Mouse (Mus musculus) retina, postnatal 1 day (tissue): ENCODE results near the gene Elp6.

Experiments
- DNase-seq: peaks from one replicate; pipeline ENCODE4 v3.0.0-alpha.2; 2012

The Elp6 gene

GRCm38 (mm10) chr9:110304969-110305651 lies at the start of gene Elp6:
TSS of gene Elp6 (plus strand) at chr9:110305173.
- peak; percentile 96 for DNase-seq

GRCm38 (mm10) chr9:110255407-110256019 lies 49.5 kb upstream of the Elp6 start:
- peak; percentile 96 for DNase-seq

- peak; percentile 68 for DNase-seq
These were observed 46.3 kb upstream of the Elp6 start for GRCm38 (mm10) chr9:110258646-110259045.

DNA sequence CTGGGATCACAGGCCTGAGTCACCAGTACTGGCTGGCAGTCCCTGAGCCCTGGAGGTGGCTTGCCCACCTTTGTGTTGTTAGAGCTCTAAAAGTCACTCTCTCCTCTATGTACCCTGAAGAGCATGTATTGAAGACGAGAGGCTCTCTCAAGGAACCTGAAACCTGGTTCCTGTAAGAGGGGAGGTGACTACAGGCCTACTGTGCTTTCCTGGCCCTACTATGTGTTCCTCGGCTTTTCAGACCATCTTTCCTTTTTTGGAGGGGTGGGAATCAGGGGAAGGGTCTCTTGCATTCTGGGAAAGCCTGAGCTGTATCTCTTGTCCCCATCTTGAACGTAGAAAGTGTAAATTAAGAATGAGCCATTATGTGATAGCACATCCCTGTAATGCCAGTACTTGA lies 45.9 kb upstream of the Elp6 start:
- DNase-seq: no peak

DNA sequence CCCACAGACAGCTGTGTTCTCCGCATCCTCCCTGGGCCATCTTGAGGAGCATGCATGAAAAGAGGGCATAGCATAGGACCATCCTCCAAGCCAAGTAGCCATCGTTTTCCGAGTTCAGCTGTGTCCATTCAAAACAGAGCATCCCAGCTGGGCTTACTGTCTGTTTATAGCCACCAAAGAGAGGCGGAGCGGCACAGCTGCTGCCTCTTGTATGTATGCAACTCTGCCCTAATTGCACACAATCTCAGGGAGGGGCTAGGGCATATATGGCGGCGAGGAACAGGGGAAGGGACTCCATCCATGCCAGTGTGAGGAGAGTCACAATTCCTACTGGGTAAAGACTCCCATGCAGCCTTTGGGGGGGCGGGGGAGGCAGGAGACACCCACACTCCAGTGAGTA lies 41.8 kb upstream of the Elp6 start:
- DNase-seq: peak; percentile 57

DNA sequence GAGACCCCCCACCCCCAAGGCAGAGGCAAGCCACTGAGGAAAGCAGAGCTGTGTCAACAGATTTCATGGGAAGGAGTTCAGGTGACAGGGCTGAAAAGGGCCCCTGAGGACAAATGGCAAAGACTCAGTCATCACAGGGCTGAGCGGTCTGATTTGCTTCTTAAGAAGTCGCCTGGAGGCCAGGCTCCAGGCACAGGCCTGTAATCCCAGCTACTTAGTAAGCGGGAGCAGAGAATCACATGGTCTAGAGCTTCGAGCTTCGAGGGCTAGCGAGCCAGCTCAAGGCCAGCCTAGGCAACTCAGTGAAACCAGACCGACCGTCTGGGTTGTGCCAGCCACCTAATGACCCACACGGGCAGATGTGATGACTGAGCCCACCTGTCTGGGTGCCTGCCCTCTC lies 40.0 kb upstream of the Elp6 start:
- peak; percentile 61 for DNase-seq

DNA sequence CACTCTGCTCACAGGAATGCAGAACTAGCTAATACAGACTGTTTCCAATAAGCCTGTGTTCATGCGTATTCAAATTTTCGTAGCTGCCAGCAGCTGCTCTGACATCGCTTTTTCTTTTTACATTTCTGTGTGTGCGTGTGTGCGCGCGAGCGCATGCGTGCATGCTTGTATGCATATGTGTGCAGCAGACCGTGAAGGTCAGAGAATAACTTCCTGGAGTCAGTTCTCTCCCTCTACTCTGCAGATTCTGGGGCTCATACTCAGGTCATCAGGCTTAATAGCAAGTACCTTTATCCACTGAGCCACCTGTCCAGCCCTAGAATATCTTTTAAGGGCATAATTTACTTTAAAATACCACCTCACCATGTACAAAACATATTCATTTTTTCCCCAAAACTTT lies 36.6 kb upstream of the Elp6 start:
- DNase-seq: no peak

DNA sequence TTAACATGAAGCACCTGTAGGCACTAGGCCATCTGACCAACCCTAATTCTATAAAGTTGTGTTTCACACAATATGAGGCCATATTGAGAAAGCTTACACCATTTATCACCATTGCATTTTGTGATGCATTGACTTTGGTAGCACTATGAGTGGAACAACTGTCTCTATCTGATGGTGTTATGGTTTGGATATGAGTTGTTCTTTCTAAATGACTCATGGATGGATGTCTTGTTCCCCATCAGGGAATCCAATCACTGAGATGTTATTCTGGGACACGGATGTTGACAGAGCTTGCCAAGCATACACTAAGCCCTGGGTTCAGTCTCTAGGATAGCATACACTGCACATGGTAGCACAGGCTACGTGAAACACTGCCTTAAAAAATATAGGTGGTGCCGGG lies 32.6 kb upstream of the Elp6 start:
- no peak for DNase-seq

DNA sequence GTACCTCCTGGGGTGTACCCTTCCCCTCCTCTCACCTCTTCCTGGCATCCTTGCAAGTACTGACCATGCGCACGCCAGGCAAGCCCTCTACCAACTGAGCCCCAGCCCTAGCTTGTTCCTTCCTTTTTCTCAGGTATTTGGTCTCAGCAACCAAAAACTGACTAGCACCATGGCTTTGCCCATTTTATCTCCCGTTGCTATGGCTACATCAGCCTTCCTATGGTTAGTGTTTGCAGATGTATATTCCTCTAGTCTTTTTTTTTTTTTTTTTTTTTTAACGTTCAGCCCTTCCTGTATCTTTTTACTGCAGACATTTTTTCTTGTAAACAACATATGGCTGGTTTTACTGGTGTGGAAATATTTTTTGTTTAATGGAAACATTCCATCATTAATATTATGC lies 31.5 kb upstream of the Elp6 start:
- no peak for DNase-seq

DNA sequence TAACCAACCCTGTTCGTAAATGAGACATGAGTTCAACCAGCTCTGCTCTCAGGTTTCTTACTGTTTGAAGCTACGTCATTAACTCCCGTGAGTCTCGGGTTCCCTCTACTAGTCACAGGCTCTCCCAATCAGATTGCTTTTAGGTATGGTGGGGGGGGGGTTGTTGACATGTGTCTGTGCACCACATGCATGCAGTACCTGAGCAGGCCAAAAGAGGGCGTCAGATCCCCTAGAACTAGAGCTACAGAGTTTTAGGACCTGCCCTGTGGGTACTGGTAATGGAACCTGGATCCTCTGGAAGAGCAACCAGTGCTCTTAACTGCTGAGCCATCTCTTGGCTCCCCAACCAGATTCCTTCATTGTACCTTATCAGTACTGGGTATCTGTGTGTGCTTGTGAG lies 29.1 kb upstream of the Elp6 start:
- DNase-seq: no peak

- DNase-seq: peak; percentile 73
These were observed 27.5 kb upstream of the Elp6 start for GRCm38 (mm10) chr9:110277431-110277881.

DNA sequence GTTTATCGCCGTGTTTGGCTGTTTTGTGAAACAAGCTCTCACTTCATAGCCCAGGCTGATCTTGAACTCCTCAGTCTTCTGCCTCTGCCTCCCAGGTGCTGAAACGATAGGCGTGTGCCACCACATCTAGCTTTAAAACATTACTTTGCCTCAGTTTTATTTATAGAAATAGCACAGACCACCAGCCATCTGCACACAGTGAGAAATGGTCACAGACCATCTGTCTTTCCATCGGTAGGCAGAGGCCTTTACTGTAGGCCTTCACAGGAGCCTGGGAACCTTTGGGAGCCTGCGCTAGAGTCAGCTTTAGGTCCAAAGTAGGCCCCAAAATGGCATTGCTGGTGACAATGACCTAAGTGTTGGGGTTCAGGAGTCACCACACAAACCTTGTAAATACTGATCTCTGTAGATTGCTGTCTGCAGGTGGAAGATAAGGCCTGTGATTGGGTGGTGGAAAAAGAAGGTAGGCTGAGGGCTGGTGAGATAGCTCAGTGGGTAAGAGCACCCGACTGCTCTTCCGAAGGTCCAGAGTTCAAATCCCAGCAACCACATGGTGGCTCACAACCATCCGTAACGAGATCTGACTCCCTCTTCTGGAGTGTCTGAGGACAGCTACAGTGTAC lies 20.8 kb upstream of the Elp6 start:
- DNase-seq: no peak

- peak; percentile 75 for DNase-seq
These were observed 17.6 kb upstream of the Elp6 start for GRCm38 (mm10) chr9:110287321-110287924.

DNA sequence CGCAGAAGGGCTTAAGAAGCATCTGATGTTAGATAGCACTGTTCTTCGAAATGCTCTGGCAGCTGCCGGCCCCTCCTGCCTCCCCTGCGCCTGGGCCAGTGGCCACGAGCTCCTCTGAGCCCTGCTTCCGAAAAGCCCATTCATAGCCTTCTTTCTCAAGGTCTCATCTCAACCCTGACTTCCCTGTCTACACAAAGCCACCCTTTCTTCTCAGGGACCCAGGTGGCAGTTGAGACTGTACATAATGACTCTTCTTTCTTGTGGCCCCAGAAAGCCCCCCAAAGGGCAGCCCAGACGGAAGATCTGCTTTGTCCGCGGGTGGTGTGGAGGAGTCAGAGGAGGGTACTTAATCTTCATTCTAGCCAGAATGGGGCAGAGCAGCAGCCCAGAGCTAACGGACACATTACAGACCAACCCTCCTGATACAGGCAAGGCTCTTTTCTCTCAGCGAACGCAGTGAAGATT lies 11.7 kb upstream of the Elp6 start:
- peak; percentile 64 for DNase-seq

GRCm38 (mm10) chr9:110293873-110294415 lies 11.0 kb upstream of the Elp6 start:
- DNase-seq: peak; percentile 47

GRCm38 (mm10) chr9:110294786-110295185 lies 10.2 kb upstream of the Elp6 start:
- DNase-seq: no peak

- peak; percentile 94 for DNase-seq
These were observed 7.9 kb upstream of the Elp6 start for GRCm38 (mm10) chr9:110296867-110297627.

DNA sequence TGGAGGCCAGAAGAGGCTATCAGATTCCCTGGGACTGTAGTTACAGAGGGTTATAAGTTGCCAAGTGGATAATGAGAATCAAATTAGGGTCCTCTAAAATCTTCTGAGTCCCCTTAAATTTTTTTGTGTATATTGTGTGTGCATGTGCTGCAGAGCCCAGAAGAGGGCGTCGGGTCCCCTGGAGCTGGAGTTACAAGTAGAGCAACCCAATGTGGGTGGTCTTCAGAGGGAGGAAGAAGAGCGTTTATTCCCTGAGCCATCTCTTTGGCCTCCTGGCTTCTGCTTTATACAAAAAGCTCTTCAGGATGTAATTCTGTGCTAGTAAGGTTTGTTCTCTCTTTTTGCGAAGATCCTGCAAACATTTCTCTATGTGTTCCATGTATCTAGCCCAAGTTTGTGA lies 457 bp upstream of the Elp6 start:
- peak; percentile 81 for DNase-seq

- DNase-seq: no peak
These were observed 1.4 kb downstream of the Elp6 start for GRCm38 (mm10) chr9:110306371-110306770.

DNA sequence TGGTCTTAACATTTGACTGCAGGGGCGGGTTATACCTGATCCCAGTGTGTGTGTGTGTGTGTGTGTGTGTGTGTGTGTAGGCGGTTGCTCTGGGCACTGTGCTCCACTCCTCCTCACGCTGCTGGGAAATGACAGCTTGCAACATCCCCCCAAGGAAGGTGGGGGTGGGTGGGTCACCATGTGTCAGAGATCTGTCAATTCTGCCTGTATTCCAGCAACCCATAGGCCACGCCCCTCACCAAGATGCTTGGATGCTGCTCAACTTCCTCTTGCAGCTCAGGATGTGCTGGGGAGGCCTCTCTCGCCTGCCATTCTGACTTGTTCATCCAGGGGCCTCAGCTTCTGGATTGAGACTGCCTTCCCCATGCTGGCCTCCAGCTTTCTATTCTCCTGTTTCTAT lies 9.7 kb downstream of the Elp6 start:
- DNase-seq: no peak

DNA sequence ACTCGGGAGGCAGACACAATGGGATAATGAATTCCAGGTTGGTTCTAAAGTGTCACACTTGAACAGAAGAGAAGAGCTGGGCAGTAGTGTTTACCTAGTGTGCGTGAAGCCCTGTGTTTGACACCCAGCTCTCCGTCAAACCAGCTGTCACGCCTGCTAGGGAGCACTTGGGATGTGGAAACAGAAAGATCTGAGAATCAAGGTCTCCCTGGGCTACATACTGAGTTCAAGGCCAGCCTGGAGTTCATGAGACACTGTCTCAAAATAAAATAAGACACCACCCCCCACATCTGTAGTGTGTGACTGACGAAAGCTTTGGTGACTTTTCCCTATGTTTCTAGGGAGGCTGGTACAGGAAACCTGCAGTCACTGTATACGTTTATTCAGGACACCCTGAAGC lies 10.4 kb downstream of the Elp6 start:
- DNase-seq: no peak

DNA sequence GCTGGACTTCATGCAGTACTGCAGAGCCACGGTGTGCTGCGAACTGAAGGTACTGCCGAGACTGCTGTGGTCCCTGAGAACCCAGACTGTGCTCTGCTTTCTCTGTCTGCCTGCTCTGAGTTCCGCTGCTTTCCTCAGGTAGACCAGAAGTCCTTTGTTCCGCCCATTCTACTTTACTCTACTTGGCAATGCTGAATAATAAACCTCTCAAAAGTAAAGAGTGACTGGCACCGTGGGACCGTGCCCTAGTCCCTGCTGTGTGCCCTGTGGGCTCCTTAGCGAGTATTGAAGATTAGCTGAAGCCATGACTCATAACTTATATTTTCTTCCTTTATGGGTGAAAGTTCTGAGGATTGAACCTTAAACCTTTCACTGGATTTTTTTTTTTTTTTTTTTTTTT lies 10.9 kb downstream of the Elp6 start:
- DNase-seq: no peak

DNA sequence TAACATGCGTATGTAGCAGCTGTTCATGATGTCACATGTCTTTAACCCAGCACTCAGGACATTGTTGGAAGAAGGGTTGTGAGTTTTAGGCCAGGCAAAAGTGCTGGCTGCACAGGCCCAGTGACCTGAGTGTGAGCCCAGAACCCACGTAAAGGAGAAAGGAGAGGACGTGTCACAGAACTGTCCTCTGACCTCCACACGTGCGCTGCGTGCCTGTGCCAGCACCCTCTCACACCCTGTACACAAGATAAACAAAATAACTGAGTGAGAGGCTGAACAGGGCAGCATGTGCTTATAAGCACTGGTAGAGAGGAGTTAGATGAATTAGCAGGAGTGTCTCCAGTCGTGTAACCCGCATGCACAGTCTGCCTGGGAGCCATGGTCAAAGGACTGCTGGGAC lies 11.5 kb downstream of the Elp6 start:
- no peak for DNase-seq
